Mouse (Mus musculus): ENCODE measurements around the gene Arhgef10l. TPM values are rescaled to one million over a fixed set of nuclear protein-coding genes. Genes with fewer than 3 reads are reported as not detected.

Arhgef10l gene
- polyA plus RNA-seq, 1 experiment = 30.0 TPM

DNA sequence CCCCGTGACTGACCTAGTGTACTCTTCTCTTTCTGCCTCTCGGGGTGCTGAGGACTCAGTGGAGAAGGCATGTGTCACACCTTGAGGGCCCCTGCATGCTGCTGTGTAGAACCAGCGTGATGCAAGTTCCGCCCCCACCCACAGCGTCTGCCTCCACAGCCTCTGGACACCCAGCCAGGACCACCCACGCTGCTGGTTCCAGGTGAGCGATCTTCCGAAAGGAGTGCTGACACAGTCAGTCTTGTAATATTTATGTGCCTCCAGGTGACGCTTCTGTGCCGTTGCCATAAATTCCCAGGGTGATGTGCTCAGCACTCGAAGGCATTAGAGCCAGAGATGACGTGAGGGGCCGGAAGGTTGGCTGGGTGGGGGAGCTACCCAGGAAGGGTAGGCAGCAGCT lies 140.9 kb downstream of the Arhgef10l start:
- DNase-seq (ENCODE audit: low spot score) = no peak

DNA sequence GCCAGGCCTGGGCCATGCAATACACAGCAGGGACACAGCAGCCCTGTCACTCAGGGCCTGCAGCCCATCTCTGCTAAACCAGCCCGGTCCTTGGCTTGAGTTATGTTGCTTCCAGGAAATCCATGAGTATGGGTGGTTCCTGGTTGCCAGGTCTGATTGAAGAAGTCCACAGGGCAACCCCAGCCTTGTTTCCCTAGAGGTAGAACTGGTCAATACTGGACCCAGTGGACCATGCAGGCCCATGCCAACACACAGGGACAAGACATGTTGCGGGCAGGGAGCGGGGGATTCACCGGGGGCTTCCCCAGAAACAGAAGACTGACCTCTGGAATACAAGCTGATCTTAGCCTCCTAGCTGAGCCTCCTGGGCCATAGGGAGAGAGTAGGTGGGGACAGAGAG lies 142.9 kb downstream of the Arhgef10l start:
- DNase-seq (ENCODE audit: low spot score) = no peak

DNA sequence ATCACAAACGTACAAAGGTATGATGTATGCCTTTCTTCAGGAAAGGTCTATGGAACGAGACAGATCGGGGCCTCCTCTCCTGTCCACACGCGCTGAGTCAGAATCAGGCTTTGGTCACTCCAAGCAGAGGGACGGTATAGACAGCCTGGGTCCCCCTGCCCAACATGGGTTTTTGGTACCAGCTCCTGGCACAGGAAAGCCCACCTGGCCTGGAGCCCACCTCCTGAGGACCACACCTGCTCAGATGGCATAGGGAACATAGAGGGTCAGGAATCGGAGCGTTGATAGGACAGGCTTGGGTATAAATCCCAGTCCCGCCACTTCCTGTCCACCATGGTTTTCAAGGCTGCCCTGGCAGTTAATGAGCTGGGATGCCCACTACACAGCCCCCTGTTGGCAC lies 145.1 kb downstream of the Arhgef10l start:
- DNase-seq (ENCODE audit: low spot score) = no peak

DNA sequence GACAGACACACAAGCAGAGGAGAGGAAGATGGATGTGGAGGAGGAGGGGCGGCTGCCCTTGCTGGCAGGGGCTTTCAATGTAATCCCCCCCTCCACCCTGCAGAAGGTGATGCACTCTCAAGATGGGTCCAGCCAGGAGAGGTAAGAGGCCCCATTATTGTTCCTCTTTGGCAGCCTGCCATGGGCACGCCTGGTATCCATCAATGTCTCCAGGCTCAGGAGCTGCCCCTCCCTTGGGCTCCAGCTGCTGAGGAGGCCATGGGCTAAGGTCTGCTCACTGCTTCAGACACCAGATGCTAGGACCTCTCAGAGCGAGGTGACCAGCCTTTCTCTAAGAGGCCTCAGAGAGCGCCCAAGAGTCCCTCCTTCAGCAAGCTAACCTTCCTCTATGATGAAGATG lies 152.0 kb downstream of the Arhgef10l start:
- no peak for DNase-seq (ENCODE audit: low spot score)

DNA sequence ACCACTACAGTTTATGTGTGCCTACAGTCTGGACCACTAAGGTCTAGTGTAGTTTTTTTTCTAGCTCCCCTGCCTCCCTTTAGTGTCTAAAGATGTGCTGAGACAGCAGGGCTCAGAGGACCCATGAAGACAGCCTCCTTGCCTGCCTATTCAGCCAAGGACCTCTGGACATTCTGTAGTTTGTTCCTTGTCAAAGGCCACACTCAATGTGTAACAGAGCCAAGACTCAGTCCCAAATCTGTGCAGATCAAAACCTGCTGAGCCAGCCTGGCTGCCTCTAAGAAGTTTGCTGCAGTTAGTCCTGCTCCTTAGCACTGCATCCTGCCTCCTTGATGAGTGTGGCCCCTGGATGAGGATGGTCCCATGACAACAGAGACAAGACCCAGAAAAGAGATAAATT lies 156.0 kb downstream of the Arhgef10l start:
- DNase-seq (ENCODE audit: low spot score) = no peak

GRCm38 (mm10) chr4:140507172-140507714 lies 158.6 kb downstream of the Arhgef10l start:
- DNase-seq (ENCODE audit: low spot score) = no peak

GRCm38 (mm10) chr4:140505608-140506002 lies 160.2 kb downstream of the Arhgef10l start:
- DNase-seq (ENCODE audit: low spot score) = no peak

DNA sequence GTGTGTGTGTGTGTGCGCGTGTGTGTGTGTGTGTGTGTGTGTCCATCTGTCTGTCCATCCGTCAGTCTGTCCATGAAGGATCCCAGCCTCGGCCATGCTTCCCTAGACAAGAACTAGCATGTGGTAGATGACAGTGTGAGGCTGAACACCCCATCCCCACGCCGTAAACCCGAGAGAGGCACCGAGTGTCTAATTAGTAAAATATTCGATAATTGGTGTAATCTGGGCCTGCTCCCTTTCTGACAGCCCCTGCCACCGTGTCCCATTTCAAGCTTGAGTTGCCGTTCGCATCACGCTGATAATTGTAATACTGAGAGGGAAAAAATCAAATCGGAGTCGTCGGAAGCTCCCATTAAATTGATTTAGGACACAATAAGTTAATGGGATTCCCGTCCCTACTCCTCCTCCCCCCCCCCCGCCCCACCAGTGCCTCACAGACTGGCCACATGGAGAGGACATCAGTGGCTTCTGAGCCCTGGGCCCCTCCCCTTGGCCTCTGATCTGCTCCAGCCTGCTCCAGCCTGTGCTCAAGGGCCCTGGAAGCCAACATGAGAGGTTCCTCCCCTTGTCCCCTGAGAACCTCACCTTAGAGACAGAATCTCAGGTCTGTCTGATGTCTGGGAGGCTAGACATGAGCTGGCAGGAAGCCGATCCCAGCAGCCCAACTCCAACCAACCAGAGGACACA lies 160.7 kb downstream of the Arhgef10l start:
- DNase-seq (ENCODE audit: low spot score) = no peak

GRCm38 (mm10) chr4:140504067-140504913 lies 161.5 kb downstream of the Arhgef10l start:
- DNase-seq (ENCODE audit: low spot score) = no peak

DNA sequence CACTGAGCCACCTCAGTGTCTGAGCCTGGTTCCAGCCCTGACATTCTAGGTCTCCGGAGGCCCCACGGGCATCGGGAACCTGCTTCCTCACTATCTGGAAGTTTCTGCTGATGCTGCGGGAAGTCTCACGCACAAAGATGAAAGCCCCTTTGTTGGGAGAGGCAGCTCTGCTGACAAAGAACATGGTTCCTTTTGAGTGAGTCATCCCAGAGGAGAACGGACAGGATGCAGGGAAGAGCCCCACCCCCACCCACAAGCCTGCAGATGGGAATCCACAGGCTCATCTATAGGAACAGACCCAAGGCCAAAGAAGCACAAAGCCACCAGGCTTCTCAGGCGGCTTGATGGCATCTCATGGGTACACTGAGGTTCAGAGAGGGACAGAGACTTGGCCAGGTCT lies 165.0 kb downstream of the Arhgef10l start:
- no peak for DNase-seq (ENCODE audit: low spot score)

GRCm38 (mm10) chr4:140499571-140499970 lies 166.2 kb downstream of the Arhgef10l start:
- no peak for DNase-seq (ENCODE audit: low spot score)

- DNase-seq (ENCODE audit: low spot score) = no peak
These were observed 168.6 kb downstream of the Arhgef10l start for GRCm38 (mm10) chr4:140497169-140497568.

- no peak for DNase-seq (ENCODE audit: low spot score)
These were observed 174.3 kb downstream of the Arhgef10l start for GRCm38 (mm10) chr4:140491555-140491954.

GRCm38 (mm10) chr4:140485442-140485841 lies 180.4 kb downstream of the Arhgef10l start:
- DNase-seq (ENCODE audit: low spot score) = no peak

DNA sequence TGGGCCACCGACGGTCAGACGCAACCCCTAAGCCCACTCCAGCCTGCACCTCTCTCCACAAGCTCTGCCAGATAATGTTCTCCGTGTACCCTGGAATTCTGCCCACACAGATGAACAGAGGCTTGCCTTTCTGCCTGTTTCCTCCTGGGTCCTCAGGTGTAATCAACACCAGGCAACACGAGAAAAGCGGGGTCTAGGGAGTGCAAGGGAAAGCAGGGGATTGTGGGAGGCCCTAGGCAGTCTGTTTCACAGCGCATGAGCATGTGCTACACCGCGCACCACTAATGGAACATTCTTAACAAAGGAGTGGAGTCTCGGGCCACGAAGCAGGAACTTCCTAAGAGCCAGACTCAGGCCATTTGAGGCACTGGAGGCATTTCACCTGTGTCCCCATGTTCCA lies 182.7 kb downstream of the Arhgef10l start:
- no peak for DNase-seq (ENCODE audit: low spot score)

- no peak for DNase-seq (ENCODE audit: low spot score)
These were observed 185.3 kb downstream of the Arhgef10l start for GRCm38 (mm10) chr4:140480369-140481067.

DNA sequence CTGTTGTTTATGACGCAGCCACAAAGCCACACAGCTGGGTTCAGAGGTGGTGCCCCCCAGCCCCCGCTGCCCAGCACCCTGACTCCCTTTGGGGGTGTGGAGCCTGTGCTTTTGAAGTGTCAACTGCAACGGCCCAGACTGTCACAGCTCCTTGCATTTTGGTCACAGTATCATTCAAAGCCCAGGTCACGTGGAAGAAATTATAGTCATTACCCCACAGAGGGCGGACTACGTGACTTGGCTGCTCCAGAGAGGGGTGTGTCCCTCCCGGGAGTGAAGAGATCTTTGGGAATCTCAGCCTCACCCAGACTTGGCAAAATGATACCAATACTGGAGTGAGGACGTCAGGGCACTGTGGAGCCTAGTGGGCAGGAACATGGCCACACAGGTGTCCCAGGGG lies 190.6 kb downstream of the Arhgef10l start:
- DNase-seq (ENCODE audit: low spot score) = no peak

GRCm38 (mm10) chr4:140469760-140470452 lies 195.9 kb downstream of the Arhgef10l start:
- no peak for DNase-seq (ENCODE audit: low spot score)

- no peak for DNase-seq (ENCODE audit: low spot score)
These were observed 198.5 kb downstream of the Arhgef10l start for GRCm38 (mm10) chr4:140467254-140467791.

Data from urinary bladder, adult 2 months (tissue).